Mouse (Mus musculus) liver, embryonic 13.5 days (tissue): ENCODE results near the gene Abcc5. TPM values are rescaled to one million over a fixed set of nuclear protein-coding genes. Genes with fewer than 3 reads are reported as not detected.
"Not testable (repeated sequence)": the region's sequence is repeated elsewhere in the genome, so short reads cannot be mapped to it uniquely, and the experiment has no call there.

Experiments used
- ATAC-seq: fragments of 200-750 bp; cut with Nextera tagmentation; 2 replicates; pipeline ENCODE4 v1.8.0; 2017; ENCODE audit warnings: low read depth, mild to moderate bottlenecking, moderate number of reproducible peaks, moderate library complexity
- DNase-seq: peaks from one replicate; pipeline ENCODE4 v3.0.0; 2022
- H3K27ac ChIP-seq: fragments of 300-500 bp; sonication (generic); 2 replicates; pipeline ENCODE4 v1.5.1; 2015; ENCODE audit warnings: moderate library complexity, mild to moderate bottlenecking, inconsistent platforms
- H3K27me3 ChIP-seq: fragments of 300-500 bp; sonication (generic); 2 replicates; pipeline ENCODE4 v1.6.1; 2015; ENCODE audit warnings: mild to moderate bottlenecking, inconsistent platforms
- H3K36me3 ChIP-seq: fragments of 300-500 bp; sonication (generic); 2 replicates; pipeline ENCODE4 v1.6.1; 2015; ENCODE audit warnings: mild to moderate bottlenecking, inconsistent platforms
- H3K4me1 ChIP-seq: fragments of 300-500 bp; sonication (generic); replicated peaks from 2 replicates; pipeline ENCODE4 v1.6.1; 2015; ENCODE audit warnings: inconsistent platforms
- H3K4me2 ChIP-seq: fragments of 300-500 bp; sonication (generic); 2 replicates; pipeline ENCODE4 v1.6.1; 2015; ENCODE audit warnings: inconsistent platforms, mild to moderate bottlenecking, moderate library complexity
- H3K4me3 ChIP-seq: fragments of 300-500 bp; sonication (generic); replicated peaks from 2 replicates; pipeline ENCODE4 v1.5.1; 2015; ENCODE audit warnings: mild to moderate bottlenecking, inconsistent platforms
- H3K9ac ChIP-seq: fragments of 300-500 bp; sonication (generic); 2 replicates; pipeline ENCODE4 v1.6.1; 2015; ENCODE audit warnings: mild to moderate bottlenecking, inconsistent platforms
- H3K9me3 ChIP-seq: fragments of 300-500 bp; sonication (generic); replicated peaks from 2 replicates; pipeline ENCODE4 v1.6.1; 2016; ENCODE audit warnings: inconsistent platforms
- WGBS: fragments of 180-500 bp; shearing (Covaris S2); methylation state at CpG from one replicate; pipeline ENCODE4 v1.1.7; 2015; ENCODE audit not compliant: insufficient replicate concordance; 5-methylcytosine and 5-hydroxymethylcytosine counted together
- polyA plus RNA-seq: library from polyadenylated mRNA; unstranded; fragments of >200 nt; fragmentation: Nextera tagmentation; extraction: Ambion mirVana; gene quantifications from 2 replicates; pipeline ENCODE4 v1.2.1, GENCODE M21; 2015

The Abcc5 gene
- polyA plus RNA-seq, result 16.0 and 17.8 TPM in 2 replicates

GRCm38 (mm10) chr16:20425855-20426598 lies at the start of gene Abcc5:
TSS of gene Abcc5 (minus strand) at chr16:20426394.
- Histone ChIP-seq H3K4me1 (peaks cover 47% of the 10 kb centered on the region), H3K4me3 (peak within 1 kb of the TSS; percentile 83), H3K36me3 (peaks cover 13% of the 10 kb centered on the region), H3K9ac (peak within 1 kb of the TSS; percentile 85), H3K27me3 (no peaks in the 10 kb centered on the region), H3K9me3 (no peaks in the 10 kb centered on the region), H3K4me2 (peak within 1 kb of the TSS; percentile 85), H3K27ac (peak within 1 kb of the TSS; percentile 87)
- WGBS, result under 1% methylated on average over 62 of the region's 62 CpGs
- DNase-seq, result peak; percentile 87
- ATAC-seq, result peak; percentile 91

GRCm38 (mm10) chr16:20475335-20475734 lies 49.1 kb upstream of the Abcc5 start:
- DNase-seq, result no peak
- H3K4me3 ChIP-seq, result no peak overlapping the region

GRCm38 (mm10) chr16:20474786-20475185 lies 48.6 kb upstream of the Abcc5 start:
- no peaks in the 10 kb centered on the region for H3K9me3 ChIP-seq
- no peaks in the 10 kb centered on the region for H3K27me3 ChIP-seq
- no peaks in the 10 kb centered on the region for H3K4me1 ChIP-seq
- no peak for DNase-seq
- H3K36me3 ChIP-seq, result no peaks in the 10 kb centered on the region
- 68% methylated on average over 6 of the region's 6 CpGs for WGBS
- no peak overlapping the region for H3K4me3 ChIP-seq
- H3K27ac ChIP-seq, result no peak overlapping the region
- H3K4me2 ChIP-seq, result no peak overlapping the region
- H3K9ac ChIP-seq, result no peak overlapping the region
- ATAC-seq, result no peak

More at GRCm38 (mm10) chr16:20475335-20475734, 49.1 kb upstream of the Abcc5 start:
- no peaks in the 10 kb centered on the region for H3K27me3 ChIP-seq
- 55% methylated on average over 1 of the region's 1 CpGs for WGBS
- ATAC-seq, result no peak
- H3K27ac ChIP-seq, result no peak overlapping the region
- no peaks in the 10 kb centered on the region for H3K36me3 ChIP-seq
- H3K4me1 ChIP-seq, result no peaks in the 10 kb centered on the region
- H3K9me3 ChIP-seq, result no peaks in the 10 kb centered on the region
- no peak overlapping the region for H3K4me2 ChIP-seq
- no peak overlapping the region for H3K9ac ChIP-seq

GRCm38 (mm10) chr16:20474211-20474610 lies 48.0 kb upstream of the Abcc5 start:
- H3K9me3 ChIP-seq, result no peaks in the 10 kb centered on the region
- DNase-seq (no peak), ATAC-seq (no peak)
- H3K9ac ChIP-seq, result no peak overlapping the region
- H3K27ac ChIP-seq, result no peak overlapping the region
- no peaks in the 10 kb centered on the region for H3K27me3 ChIP-seq
- no peak overlapping the region for H3K4me3 ChIP-seq
- H3K36me3 ChIP-seq, result no peaks in the 10 kb centered on the region
- H3K4me1 ChIP-seq, result no peaks in the 10 kb centered on the region
- H3K4me2 ChIP-seq, result no peak overlapping the region
- 67% methylated on average over 8 of the region's 8 CpGs for WGBS

GRCm38 (mm10) chr16:20473748-20474147 lies 47.6 kb upstream of the Abcc5 start:
- DNase-seq (no peak), ATAC-seq (no peak)
- no peak overlapping the region for H3K27ac ChIP-seq
- H3K4me3 ChIP-seq, result no peak overlapping the region
- H3K4me1 ChIP-seq, result no peaks in the 10 kb centered on the region
- no peaks in the 10 kb centered on the region for H3K27me3 ChIP-seq
- H3K36me3 ChIP-seq, result no peaks in the 10 kb centered on the region
- no peak overlapping the region for H3K9ac ChIP-seq
- no peak overlapping the region for H3K4me2 ChIP-seq
- H3K9me3 ChIP-seq, result no peaks in the 10 kb centered on the region
- WGBS, result 68% methylated on average over 1 of the region's 1 CpGs

GRCm38 (mm10) chr16:20471686-20472085 lies 45.5 kb upstream of the Abcc5 start:
- H3K9me3 ChIP-seq, result no peaks in the 10 kb centered on the region
- no peak for ATAC-seq
- no peaks in the 10 kb centered on the region for H3K27me3 ChIP-seq
- H3K4me1 ChIP-seq, result no peaks in the 10 kb centered on the region
- H3K27ac ChIP-seq, result no peak overlapping the region
- H3K9ac ChIP-seq, result no peak overlapping the region
- no peak overlapping the region for H3K4me2 ChIP-seq
- no peaks in the 10 kb centered on the region for H3K36me3 ChIP-seq
- whole genome bisulfite sequencing, result 31% methylated on average over 1 of the region's 1 CpGs
- no peak for DNase-seq
- no peak overlapping the region for H3K4me3 ChIP-seq

- ATAC-seq (no peak), DNase-seq (no peak)
- no peaks in the 10 kb centered on the region for H3K9me3 ChIP-seq
- no peaks in the 10 kb centered on the region for H3K4me1 ChIP-seq
- no peak overlapping the region for H3K4me3 ChIP-seq
- no peaks in the 10 kb centered on the region for H3K27me3 ChIP-seq
- H3K9ac ChIP-seq, result no peak overlapping the region
- no peak overlapping the region for H3K27ac ChIP-seq
- no peak overlapping the region for H3K4me2 ChIP-seq
- H3K36me3 ChIP-seq, result no peaks in the 10 kb centered on the region
- 66% methylated on average over 2 of the region's 2 CpGs for WGBS
Observed at GRCm38 (mm10) chr16:20470981-20471380, 44.8 kb upstream of the Abcc5 start.

- DNase-seq, result no peak
- no peaks in the 10 kb centered on the region for H3K9me3 ChIP-seq
- no peak overlapping the region for H3K4me2 ChIP-seq
- no peak overlapping the region for H3K4me3 ChIP-seq
- no peak for ATAC-seq
- no peaks in the 10 kb centered on the region for H3K4me1 ChIP-seq
- H3K27ac ChIP-seq, result no peak overlapping the region
- H3K36me3 ChIP-seq, result no peaks in the 10 kb centered on the region
- H3K27me3 ChIP-seq, result no peaks in the 10 kb centered on the region
- no peak overlapping the region for H3K9ac ChIP-seq
Observed at GRCm38 (mm10) chr16:20464725-20465124, 38.5 kb upstream of the Abcc5 start.

GRCm38 (mm10) chr16:20458736-20459135 lies 32.5 kb upstream of the Abcc5 start:
- not testable (repeated sequence) for DNase-seq
- 62% methylated on average over 5 of the region's 5 CpGs for WGBS

GRCm38 (mm10) chr16:20456106-20456505 lies 29.9 kb upstream of the Abcc5 start:
- Histone ChIP-seq H3K4me2 (no peak overlapping the region), H3K9ac (no peak overlapping the region), H3K4me3 (no peak overlapping the region), H3K36me3 (no peaks in the 10 kb centered on the region), H3K4me1 (0 out of 2 replicates have a peak, but pooled peaks cover 5% of the 10 kb centered on the region), H3K9me3 (no peaks in the 10 kb centered on the region), H3K27ac (no peak overlapping the region), H3K27me3 (no peaks in the 10 kb centered on the region)
- 37% methylated on average over 1 of the region's 1 CpGs for WGBS
- DNase-seq (no peak), ATAC-seq (no peak)

More at GRCm38 (mm10) chr16:20458736-20459135, 32.5 kb upstream of the Abcc5 start:
- H3K9me3 ChIP-seq, H3K4me1 ChIP-seq, H3K27me3 ChIP-seq, H3K27ac ChIP-seq, H3K36me3 ChIP-seq, H3K4me3 ChIP-seq, H3K4me2 ChIP-seq, ATAC-seq, H3K9ac ChIP-seq: not testable (repeated sequence)

GRCm38 (mm10) chr16:20454155-20454654 lies 28.0 kb upstream of the Abcc5 start:
- 79% methylated on average over 6 of the region's 6 CpGs for WGBS
- no peak overlapping the region for H3K27ac ChIP-seq

GRCm38 (mm10) chr16:20451774-20452173 lies 25.6 kb upstream of the Abcc5 start:
- H3K4me3 ChIP-seq, result no peak overlapping the region
- DNase-seq (no peak), ATAC-seq (no peak)
- H3K4me2 ChIP-seq, result no peak overlapping the region
- H3K36me3 ChIP-seq, result no peaks in the 10 kb centered on the region
- 56% methylated on average over 6 of the region's 6 CpGs for WGBS
- H3K27me3 ChIP-seq, result no peaks in the 10 kb centered on the region
- H3K9me3 ChIP-seq, result no peaks in the 10 kb centered on the region
- no peak overlapping the region for H3K27ac ChIP-seq
- H3K4me1 ChIP-seq, result no peaks in the 10 kb centered on the region
- H3K9ac ChIP-seq, result no peak overlapping the region

More at GRCm38 (mm10) chr16:20454155-20454654, 28.0 kb upstream of the Abcc5 start:
- Histone ChIP-seq H3K27me3 (no peaks in the 10 kb centered on the region), H3K9ac (no peak overlapping the region), H3K36me3 (no peaks in the 10 kb centered on the region), H3K4me1 (0 out of 2 replicates have a peak, but pooled peaks cover 5% of the 10 kb centered on the region), H3K9me3 (no peaks in the 10 kb centered on the region), H3K4me2 (no peak overlapping the region), H3K4me3 (no peak overlapping the region)
- ATAC-seq, result no peak
- no peak for DNase-seq
